Mouse (Mus musculus): ENCODE data around the gene Kcnb1. TPM values are rescaled to one million over a fixed set of nuclear protein-coding genes. Genes with fewer than 3 reads are reported as not detected.
"Not testable (repeated sequence)": the region's sequence is repeated elsewhere in the genome, so short reads cannot be mapped to it uniquely, and the experiment has no call there.

Gene Kcnb1
- polyA plus RNA-seq, 1 experiment from 2014 or later: 0.16 TPM

DNA sequence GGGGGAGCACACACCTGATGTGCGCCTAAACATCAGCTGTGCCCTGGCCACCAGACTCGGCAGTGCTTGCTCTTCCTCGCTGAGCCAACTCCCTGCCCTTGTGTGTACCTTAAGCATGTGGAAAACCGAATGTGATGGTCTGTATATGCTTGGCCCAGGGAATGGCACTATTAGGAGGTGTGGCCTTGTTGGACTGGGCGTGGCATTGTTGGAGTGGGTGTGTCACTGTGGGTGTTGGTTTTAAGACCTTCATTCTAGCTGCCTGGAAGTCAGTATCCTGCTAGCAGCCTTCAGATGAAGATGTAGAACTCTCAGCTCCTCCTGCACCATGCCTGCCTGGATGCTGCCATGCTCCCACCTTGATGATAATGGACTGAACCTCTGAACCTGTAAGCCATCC lies 14.7 kb upstream of the Kcnb1 start:
- not testable (repeated sequence) for H3K27ac ChIP-seq; H3K4me1 ChIP-seq (replicated peaks); H3K4me2 ChIP-seq; DNase-seq; H3K9me3 ChIP-seq (replicated peaks); H3K36me3 ChIP-seq; H3K4me3 ChIP-seq (replicated peaks); H3K9ac ChIP-seq; H3K27me3 ChIP-seq; ATAC-seq (ENCODE audit: low read depth)
- 69% methylated on average over 5 of the region's 5 CpGs for WGBS (ENCODE audit: insufficient replicate concordance)

DNA sequence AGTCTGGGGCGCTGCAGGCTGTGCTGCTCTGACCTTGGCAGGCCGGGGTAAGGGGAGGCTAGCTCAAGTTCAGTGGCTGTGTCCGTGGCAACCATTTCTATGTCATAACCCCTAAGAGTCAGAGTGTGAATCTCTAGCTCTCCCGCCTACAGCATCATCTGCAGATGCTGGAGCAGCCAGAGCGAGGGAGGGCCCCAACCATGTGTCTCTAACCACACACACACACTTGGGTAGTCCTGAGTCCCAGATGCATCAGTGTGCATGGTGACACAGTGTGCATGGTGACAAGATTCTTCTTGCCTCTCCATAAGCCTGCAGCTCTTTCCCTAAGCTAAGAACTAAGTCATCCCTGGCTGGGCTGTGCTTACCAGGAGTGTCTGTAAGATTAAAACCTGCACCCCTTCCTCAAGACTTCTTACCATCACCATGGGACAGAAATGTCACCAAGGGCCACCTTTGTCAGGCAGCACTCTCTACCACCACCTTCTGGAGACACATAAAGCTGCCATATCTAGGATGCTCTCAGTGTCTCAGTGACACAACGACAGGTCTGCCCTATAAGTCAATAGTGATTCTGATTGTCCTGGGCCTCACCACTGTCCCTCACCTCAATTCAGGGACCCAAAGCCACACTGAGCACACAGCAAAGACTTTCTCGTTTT lies 13.7 kb upstream of the Kcnb1 start:
- WGBS (ENCODE audit: insufficient replicate concordance): 56% methylated on average over 7 of the region's 7 CpGs
- Histone ChIP-seq H3K36me3 (no peaks in the 10 kb centered on the region), H3K27me3 (no peaks in the 10 kb centered on the region), H3K27ac (no peak overlapping the region), H3K4me3 (replicated peaks) (no peak overlapping the region), H3K9ac (no peak overlapping the region), H3K4me1 (replicated peaks) (no peaks in the 10 kb centered on the region), H3K9me3 (replicated peaks) (no peaks in the 10 kb centered on the region), H3K4me2 (no peak overlapping the region)
- ATAC-seq (ENCODE audit: low read depth): no peak
- no peak for DNase-seq

DNA sequence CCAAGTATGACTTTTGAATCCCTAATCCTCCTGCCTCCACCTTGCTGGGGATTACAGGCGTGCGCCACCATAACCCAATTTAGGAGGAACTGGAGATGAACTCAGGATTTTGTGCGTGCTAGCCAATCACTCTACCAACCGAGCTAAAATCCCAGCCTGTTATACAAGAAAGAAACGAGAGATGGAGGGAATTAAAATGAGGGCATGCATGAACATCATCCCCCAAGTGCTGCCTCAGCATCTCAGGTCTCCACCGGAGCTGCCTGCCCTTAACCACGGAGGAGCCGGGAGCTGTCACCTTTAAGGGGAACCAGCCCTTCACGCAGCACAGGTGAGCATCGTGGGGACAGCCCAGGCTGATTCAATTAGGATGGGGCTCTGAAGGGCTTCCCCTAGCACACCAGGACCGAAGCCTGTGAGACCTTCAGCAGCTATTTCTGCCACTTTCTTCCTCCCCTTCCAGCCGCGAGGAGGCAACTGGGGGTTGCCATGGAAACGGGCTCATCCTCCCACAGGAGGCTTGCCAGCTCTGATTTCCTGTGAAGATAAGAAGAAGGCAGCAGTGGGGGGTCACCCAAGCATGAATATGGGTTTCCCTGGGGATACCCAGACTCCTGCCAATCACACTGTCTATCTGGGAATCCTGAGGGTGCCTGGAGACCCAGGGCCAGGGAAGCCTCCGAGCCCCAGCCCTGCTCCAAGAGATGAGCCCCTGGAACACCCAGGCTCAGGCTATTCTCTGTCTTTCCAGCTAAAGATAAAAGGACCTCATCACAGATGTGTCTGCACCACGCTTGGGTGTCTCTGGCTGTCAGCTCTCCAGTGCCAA lies 11.7 kb upstream of the Kcnb1 start:
- no peak overlapping the region for H3K4me2 ChIP-seq
- H3K36me3 ChIP-seq: no peaks in the 10 kb centered on the region
- no peaks in the 10 kb centered on the region for H3K4me1 ChIP-seq (replicated peaks)
- H3K4me3 ChIP-seq (replicated peaks): no peak overlapping the region
- ATAC-seq (ENCODE audit: low read depth): no peak
- 39% methylated on average over 16 of the region's 16 CpGs for WGBS (ENCODE audit: insufficient replicate concordance)
- no peak for DNase-seq
- H3K9ac ChIP-seq: no peak overlapping the region
- H3K9me3 ChIP-seq (replicated peaks): no peaks in the 10 kb centered on the region
- no peak overlapping the region for H3K27ac ChIP-seq
- H3K27me3 ChIP-seq: no peaks in the 10 kb centered on the region

DNA sequence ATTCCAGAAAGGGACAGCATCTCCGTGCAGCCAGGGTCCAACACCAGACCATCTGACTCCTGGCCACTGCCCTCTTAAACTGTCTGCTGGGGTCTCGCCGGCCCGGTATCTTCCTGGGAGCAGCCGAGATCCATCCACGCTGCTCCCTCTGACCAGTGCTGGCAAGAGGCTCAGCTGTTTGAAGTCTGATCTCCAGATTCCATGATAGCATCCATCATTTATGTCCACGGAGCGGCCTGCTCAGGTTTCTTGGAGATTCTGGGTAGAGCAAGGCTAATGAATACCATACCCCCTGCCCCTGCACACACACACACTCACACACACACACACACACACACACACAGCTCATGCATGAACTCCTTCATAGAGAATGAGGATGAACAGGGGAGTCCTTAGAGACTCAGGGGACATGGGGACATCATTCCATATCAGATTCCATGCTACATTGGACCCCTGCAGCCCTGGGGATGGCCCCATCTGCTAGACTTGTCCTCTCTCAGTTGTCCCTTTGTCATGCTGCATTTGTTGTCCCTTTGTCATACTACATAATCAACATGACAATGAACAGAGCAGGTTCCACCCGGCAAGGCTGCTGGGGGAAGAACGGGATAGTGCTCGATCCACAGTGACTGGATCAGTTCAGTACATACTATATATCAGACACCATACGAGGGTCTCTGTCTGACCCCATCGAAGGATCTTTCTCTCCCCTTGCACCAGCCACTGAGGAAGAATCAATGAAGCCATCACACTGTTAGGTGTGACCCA lies 8.9 kb upstream of the Kcnb1 start:
- Histone ChIP-seq H3K9ac (no peak overlapping the region), H3K36me3 (no peaks in the 10 kb centered on the region), H3K9me3 (replicated peaks) (no peaks in the 10 kb centered on the region), H3K27me3 (no peaks in the 10 kb centered on the region), H3K4me2 (no peak overlapping the region), H3K4me1 (replicated peaks) (no peaks in the 10 kb centered on the region), H3K27ac (no peak overlapping the region), H3K4me3 (replicated peaks) (no peak overlapping the region)
- WGBS (ENCODE audit: insufficient replicate concordance): 58% methylated on average over 13 of the region's 13 CpGs
- DNase-seq (no peak), ATAC-seq (ENCODE audit: low read depth) (no peak)

DNA sequence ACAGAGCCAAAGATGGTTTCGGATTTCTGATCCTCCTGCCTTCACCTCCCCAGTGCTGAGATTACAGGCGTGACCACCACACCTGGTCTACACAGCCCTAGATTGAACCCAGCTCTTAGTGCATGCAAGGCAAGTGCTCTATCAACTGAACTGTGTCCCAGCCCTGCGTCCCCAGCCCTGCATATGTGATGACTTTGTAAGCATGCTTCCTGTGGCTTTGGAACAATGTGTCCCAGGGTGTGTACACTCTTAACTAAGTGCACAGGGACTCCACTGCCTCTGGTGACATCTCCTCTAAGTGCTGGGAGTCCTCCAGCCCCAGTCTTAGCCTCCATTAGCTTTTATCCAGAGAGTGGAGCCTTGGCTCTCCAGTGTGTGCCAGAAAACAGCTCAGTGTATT lies 3.4 kb upstream of the Kcnb1 start:
- no peak overlapping the region for H3K4me2 ChIP-seq
- ATAC-seq (ENCODE audit: low read depth) (no peak), DNase-seq (no peak)
- no peak overlapping the region for H3K27ac ChIP-seq
- H3K9me3 ChIP-seq (replicated peaks): no peaks in the 10 kb centered on the region
- no peak overlapping the region for H3K9ac ChIP-seq
- H3K27me3 ChIP-seq: peaks cover 41% of the 10 kb centered on the region
- H3K36me3 ChIP-seq: no peaks in the 10 kb centered on the region
- 60% methylated on average over 3 of the region's 3 CpGs for WGBS (ENCODE audit: insufficient replicate concordance)
- no peak overlapping the region for H3K4me3 ChIP-seq (replicated peaks)
- H3K4me1 ChIP-seq (replicated peaks): peaks cover 13% of the 10 kb centered on the region

DNA sequence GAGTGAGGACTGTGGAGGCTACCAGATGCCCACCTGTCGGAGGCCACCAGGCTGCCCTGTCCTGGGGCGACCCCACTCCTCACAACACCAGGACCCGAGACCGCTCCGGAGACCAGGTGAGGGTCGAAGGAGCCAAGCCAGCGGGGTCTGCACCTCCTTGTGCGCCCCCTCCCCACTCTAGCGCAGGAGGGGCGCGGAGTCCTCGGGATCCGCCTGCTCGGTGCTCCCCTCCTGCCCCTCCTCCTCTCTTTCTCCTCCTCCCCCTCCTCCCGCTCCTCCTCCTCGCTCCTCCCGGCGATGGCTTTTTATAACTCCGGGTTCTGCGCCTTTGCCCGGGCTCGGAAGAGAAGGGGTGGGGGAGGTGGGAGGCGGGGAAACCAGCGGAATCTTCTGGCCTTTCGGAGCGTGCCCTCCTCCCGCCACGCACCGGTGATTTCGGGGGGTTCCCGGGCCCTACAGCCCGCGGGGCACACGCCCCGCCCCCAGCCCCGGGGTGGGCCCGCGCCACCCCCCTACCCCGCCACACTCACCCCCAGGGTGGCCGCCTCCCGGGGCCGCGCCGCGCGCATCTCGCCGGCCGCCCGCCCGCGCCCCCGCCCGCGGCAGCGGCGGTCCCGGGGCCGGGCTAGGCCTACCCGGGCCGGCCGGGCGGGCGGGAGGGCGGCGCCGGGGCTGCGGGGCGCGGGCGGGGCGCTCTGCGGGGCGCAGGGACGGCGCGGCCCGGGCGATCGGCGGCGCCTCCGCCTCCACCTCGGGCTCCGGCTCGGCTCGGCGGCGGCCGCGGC lies 472 bp downstream of the Kcnb1 start:
- H3K9ac ChIP-seq: no peak overlapping the region
- peak overlapping the region; percentile 54 for H3K4me3 ChIP-seq (replicated peaks)
- H3K4me1 ChIP-seq (replicated peaks): peaks cover 14% of the 10 kb centered on the region
- WGBS (ENCODE audit: insufficient replicate concordance): 1% methylated on average over 74 of the region's 91 CpGs
- no peaks in the 10 kb centered on the region for H3K9me3 ChIP-seq (replicated peaks)
- ATAC-seq (ENCODE audit: low read depth) (peak; percentile 8; the same call in 1 of the 2 replicates), DNase-seq (no peak)
- no peak overlapping the region for H3K27ac ChIP-seq
- no peaks in the 10 kb centered on the region for H3K36me3 ChIP-seq
- peak overlapping the region; percentile 65 for H3K4me2 ChIP-seq
- H3K27me3 ChIP-seq: peaks cover 72% of the 10 kb centered on the region

DNA sequence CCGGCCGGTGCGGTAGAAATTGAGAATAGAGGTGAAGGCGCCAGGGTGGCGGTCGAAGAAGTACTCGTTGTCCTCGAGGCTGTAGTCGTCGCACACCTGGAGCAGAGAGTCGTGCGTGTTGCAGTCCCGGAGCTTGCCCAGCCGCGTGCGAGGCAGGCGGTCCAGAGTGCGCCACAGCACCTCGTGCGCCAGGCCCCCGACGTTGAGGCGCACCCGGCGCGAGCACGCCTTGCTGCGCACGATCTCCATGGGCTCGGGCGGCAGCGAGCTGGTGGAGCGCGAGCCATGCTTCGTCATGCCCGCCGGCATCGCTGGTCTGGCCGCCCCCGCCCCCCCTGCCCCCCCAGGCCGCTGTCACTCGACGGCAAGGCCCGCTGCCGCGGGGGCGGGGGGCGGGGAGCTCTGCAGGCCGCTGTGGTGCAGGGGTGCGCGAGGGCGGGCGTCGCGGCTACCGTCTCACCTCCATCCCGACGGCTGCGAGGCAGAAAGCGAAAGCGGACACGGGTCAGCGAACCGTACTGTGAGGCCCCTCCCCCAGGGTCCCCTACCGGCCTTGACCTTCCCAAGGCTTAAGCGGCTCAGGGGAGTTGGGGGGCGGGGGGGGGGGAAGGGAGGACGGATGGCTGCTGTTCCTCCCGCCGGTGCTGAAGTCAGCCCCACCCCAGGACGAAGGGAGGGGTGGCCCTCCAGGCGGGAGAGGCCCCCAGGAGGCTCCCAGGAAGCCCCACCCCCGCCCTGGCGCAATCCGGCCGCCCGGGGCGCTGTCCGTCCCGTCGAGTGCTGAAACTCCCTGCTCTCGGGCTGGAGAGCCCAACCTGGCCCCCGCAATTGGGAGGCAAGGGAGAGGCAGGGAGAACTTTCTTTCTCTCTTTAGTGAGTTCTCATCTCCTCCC lies 1.4 kb downstream of the Kcnb1 start:
- Histone ChIP-seq H3K4me3 (replicated peaks) (peak overlapping the region; percentile 54), H3K36me3 (no peaks in the 10 kb centered on the region), H3K9ac (no peak overlapping the region), H3K27ac (no peak overlapping the region), H3K4me2 (peak overlapping the region; percentile 65), H3K4me1 (replicated peaks) (peaks cover 14% of the 10 kb centered on the region), H3K9me3 (replicated peaks) (no peaks in the 10 kb centered on the region), H3K27me3 (peaks cover 74% of the 10 kb centered on the region)
- ATAC-seq (ENCODE audit: low read depth): peak; percentile 52
- WGBS (ENCODE audit: insufficient replicate concordance): 12% methylated on average over 78 of the region's 83 CpGs
- DNase-seq: peak; percentile 45

DNA sequence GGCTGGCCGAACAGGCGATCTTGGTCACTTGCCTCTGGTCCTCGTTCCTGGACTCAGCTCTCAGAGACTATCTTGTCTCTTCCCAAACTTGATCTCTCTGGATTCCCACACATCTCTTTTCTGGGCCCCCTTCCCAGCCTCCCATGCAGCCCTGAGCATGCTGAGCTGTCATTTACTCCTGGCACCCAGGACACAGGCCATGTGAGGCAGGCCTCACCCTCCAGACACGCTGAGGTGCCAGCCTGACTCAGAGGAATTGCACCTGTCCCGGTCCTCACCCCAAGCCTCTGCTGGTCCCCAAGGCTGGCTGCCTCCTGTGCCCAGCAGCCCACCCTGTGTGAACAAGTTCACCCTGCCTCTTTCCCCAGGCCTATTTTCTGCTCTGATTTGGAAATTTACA lies 2.8 kb downstream of the Kcnb1 start:
- 0 out of 2 replicates have a peak, but pooled peaks cover 4% of the 10 kb centered on the region for H3K9me3 ChIP-seq (replicated peaks)
- WGBS (ENCODE audit: insufficient replicate concordance): 68% methylated on average over 5 of the region's 5 CpGs
- peaks cover 14% of the 10 kb centered on the region for H3K4me1 ChIP-seq (replicated peaks)
- no peaks in the 10 kb centered on the region for H3K36me3 ChIP-seq
- H3K27me3 ChIP-seq: peaks cover 71% of the 10 kb centered on the region
- no peak overlapping the region for H3K9ac ChIP-seq
- no peak overlapping the region for H3K4me2 ChIP-seq
- H3K27ac ChIP-seq: no peak overlapping the region
- ATAC-seq (ENCODE audit: low read depth) (no peak), DNase-seq (no peak)
- no peak overlapping the region for H3K4me3 ChIP-seq (replicated peaks)

DNA sequence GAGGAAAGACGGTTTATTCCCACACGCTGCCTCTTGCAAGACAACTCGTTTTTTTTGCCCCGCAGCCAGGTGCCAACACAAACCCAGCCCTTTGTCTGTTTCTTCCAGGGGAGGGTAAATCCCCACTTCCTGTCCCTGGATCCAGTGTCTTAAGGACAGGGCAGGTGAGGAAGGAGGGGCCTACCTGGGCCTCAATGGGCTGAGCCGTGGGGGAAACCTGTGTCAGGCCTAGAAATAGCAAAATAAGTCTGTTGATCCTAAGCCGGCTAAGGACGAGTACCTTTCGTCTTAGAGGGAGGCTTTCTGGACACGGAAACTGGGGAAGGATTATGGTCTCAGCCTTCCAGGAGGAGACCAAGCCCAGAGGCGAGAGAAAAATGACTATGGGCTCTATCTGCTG lies 3.4 kb downstream of the Kcnb1 start:
- Histone ChIP-seq H3K9ac (no peak overlapping the region), H3K4me3 (replicated peaks) (no peak overlapping the region), H3K27ac (no peak overlapping the region), H3K4me2 (no peak overlapping the region), H3K9me3 (replicated peaks) (0 out of 2 replicates have a peak, but pooled peaks cover 4% of the 10 kb centered on the region), H3K4me1 (replicated peaks) (peaks cover 14% of the 10 kb centered on the region), H3K36me3 (no peaks in the 10 kb centered on the region), H3K27me3 (peaks cover 65% of the 10 kb centered on the region)
- 45% methylated on average over 10 of the region's 10 CpGs for WGBS (ENCODE audit: insufficient replicate concordance)
- no peak for ATAC-seq (ENCODE audit: low read depth)
- no peak for DNase-seq

DNA sequence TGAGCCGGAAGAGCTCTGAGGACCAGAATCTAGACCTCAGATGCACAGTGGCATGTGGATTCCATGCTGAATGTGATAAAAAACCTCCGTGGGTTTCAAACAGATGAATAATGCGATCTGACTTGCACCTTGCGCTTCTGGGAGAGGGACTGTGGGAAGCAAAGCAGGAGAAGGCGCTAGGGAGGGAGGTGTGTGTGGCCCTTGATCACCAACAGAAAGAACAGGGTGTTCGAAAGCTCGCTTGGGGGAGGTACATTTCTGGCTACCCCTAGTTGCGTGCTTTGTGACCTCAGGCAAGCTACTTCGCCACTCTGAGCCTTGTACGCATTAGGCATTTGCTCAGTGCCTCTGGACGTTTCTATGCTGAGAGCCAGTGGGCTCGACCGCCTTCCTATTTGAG lies 4.0 kb downstream of the Kcnb1 start:
- H3K4me1 ChIP-seq (replicated peaks): peaks cover 14% of the 10 kb centered on the region
- H3K4me2 ChIP-seq: no peak overlapping the region
- WGBS (ENCODE audit: insufficient replicate concordance): 52% methylated on average over 13 of the region's 13 CpGs
- peaks cover 60% of the 10 kb centered on the region for H3K27me3 ChIP-seq
- no peak overlapping the region for H3K4me3 ChIP-seq (replicated peaks)
- H3K36me3 ChIP-seq: no peaks in the 10 kb centered on the region
- ATAC-seq (ENCODE audit: low read depth) (no peak), DNase-seq (no peak)
- no peak overlapping the region for H3K27ac ChIP-seq
- H3K9me3 ChIP-seq (replicated peaks): 0 out of 2 replicates have a peak, but pooled peaks cover 4% of the 10 kb centered on the region
- H3K9ac ChIP-seq: no peak overlapping the region

Data from liver, embryonic 13.5 days (tissue).